Mouse (Mus musculus): Measurements from ENCODE around the gene Paf1.

The Paf1 gene

GRCm38 (mm10) chr7:28371514-28371989, 21.2 kb upstream of the Paf1 start:
- DNase-seq: peak; percentile 73

GRCm38 (mm10) chr7:28372251-28373108, 20.3 kb upstream of the Paf1 start, which contains the start of gene Plekhg2:
Plekhg2 (minus strand) TSS chr7:28372599.
- DNase-seq: peak; percentile 96 to 97

- peak in 1 of 2 experiments; percentile 71 for DNase-seq
Observed at GRCm38 (mm10) chr7:28373131-28373581, 19.6 kb upstream of the Paf1 start.

GRCm38 (mm10) chr7:28373891-28374495, 18.8 kb upstream of the Paf1 start:
- DNase-seq: no peak

GRCm38 (mm10) chr7:28374647-28375046, 18.1 kb upstream of the Paf1 start:
- no peak for DNase-seq

GRCm38 (mm10) chr7:28375176-28375921, 17.4 kb upstream of the Paf1 start:
- peak; percentile 93 to 94 for DNase-seq

- DNase-seq: peak; percentile 71 to 75
Observed at GRCm38 (mm10) chr7:28376011-28376771, 16.6 kb upstream of the Paf1 start.

GRCm38 (mm10) chr7:28377190-28378065, 15.3 kb upstream of the Paf1 start:
- peak; percentile 29 to 40 for DNase-seq

GRCm38 (mm10) chr7:28378066-28378690, 14.6 kb upstream of the Paf1 start:
- peak; percentile 69 to 73 for DNase-seq

GRCm38 (mm10) chr7:28378769-28379651, 13.7 kb upstream of the Paf1 start:
- peak; percentile 94 to 99 for DNase-seq

GRCm38 (mm10) chr7:28380237-28381016, 12.3 kb upstream of the Paf1 start, which contains the start of gene Zfp36:
Zfp36 (minus strand) TSS chr7:28380253.
- no peak for DNase-seq

- DNase-seq: peak; percentile 85 to 91
Observed at GRCm38 (mm10) chr7:28381017-28381790, 11.5 kb upstream of the Paf1 start.

- DNase-seq: peak; percentile 87 to 92
Observed at GRCm38 (mm10) chr7:28381938-28382337, 10.8 kb upstream of the Paf1 start.

GRCm38 (mm10) chr7:28382347-28382951, 10.3 kb upstream of the Paf1 start:
- no peak for DNase-seq

- DNase-seq: peak; percentile 59 to 65
Observed at GRCm38 (mm10) chr7:28382981-28383396, 9.8 kb upstream of the Paf1 start.

GRCm38 (mm10) chr7:28383606-28384005, 9.1 kb upstream of the Paf1 start:
- no peak for DNase-seq

GRCm38 (mm10) chr7:28384162-28384561, 8.6 kb upstream of the Paf1 start:
- peak in 1 of 2 experiments; percentile 35 for DNase-seq

Data from spleen, adult 18-20 months (tissue).